Mouse (Mus musculus) kidney, adult 2 months (tissue): ENCODE data around the gene Casr.

Source experiments
- CTCF ChIP-seq: fragments of 200-500 bp; conservative IDR thresholded peaks from 2 replicates; pipeline ENCODE4 v1.5.1; 2011; ENCODE audit warnings: low read depth, mild to moderate bottlenecking, control low read depth, low read length, moderate library complexity, mixed read lengths; ENCODE audit not compliant: insufficient read depth, insufficient read length
- POLR2A ChIP-seq: fragments of 200-500 bp; IDR thresholded peaks from one replicate; pipeline ENCODE4 v1.6.1; 2011; ENCODE audit warnings: low read depth, low read length, control low read depth

DNA sequence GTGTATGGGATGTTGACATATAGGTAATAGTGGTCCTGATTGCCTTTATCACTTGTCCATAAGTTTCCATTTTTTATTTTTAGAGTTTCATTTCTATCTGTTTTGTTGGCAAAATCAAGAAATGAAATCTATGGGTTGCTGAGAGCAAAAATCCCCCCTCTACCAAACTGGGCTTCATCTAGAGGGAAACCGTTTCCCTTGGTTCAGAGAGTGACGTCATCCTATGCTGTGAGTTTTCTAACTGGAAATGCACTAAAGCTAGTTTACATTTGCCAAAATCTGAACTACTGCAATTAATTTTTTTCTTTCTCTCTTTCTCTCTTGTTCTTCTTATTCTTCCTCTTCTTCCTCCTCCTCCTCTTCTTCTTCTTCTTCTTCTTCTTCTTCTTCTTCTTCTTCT, 87.1 kb downstream of the Casr start:
- no peak for TF ChIP-seq POLR2A
- TF ChIP-seq CTCF = no peak
